Mouse (Mus musculus): Measurements from ENCODE around the gene Crybb3. TPM values are rescaled to one million over a fixed set of nuclear protein-coding genes. Genes with fewer than 3 reads are reported as not detected.
"Not testable (repeated sequence)": the region's sequence is repeated elsewhere in the genome, so short reads cannot be mapped to it uniquely, and the experiment has no call there.

Gene Crybb3
- polyA plus RNA-seq, 1 experiment from 2014 or later, result 0.39 TPM

GRCm38 (mm10) chr5:113109651-113110050, 28.3 kb upstream of the Crybb3 start:
- not testable (repeated sequence) for H3K9ac ChIP-seq (ENCODE audit: low read length); H3K4me3 ChIP-seq (ENCODE audit: low read depth, low read length); H3K36me3 ChIP-seq (ENCODE audit: control insufficient read depth, insufficient read depth, low read length); H3K4me1 ChIP-seq (ENCODE audit: control insufficient read depth, insufficient read depth, low read length); H3K27me3 ChIP-seq (ENCODE audit: control insufficient read depth, insufficient read depth, low read length); H3K4me2 ChIP-seq (ENCODE audit: low read depth, severe bottlenecking); ATAC-seq (ENCODE audit: insufficient number of reproducible peaks, low FRiP score, low TSS enrichment, low read depth); H3K27ac ChIP-seq (replicated peaks; ENCODE audit: low read depth, low read length); H3K9me3 ChIP-seq (ENCODE audit: control insufficient read depth, low read length); DNase-seq (ENCODE audit: low spot score)
- 86% methylated on average over 2 of the region's 2 CpGs for WGBS

GRCm38 (mm10) chr5:113108165-113108764, 26.9 kb upstream of the Crybb3 start:
- DNase-seq (ENCODE audit: low spot score) (no peak), ATAC-seq (ENCODE audit: insufficient number of reproducible peaks, low FRiP score, low TSS enrichment, low read depth) (no peak)
- H3K9me3 ChIP-seq (ENCODE audit: control insufficient read depth, low read length), result no peaks in the 10 kb centered on the region
- H3K27ac ChIP-seq (replicated peaks; ENCODE audit: low read depth, low read length), result no peak overlapping the region
- H3K4me2 ChIP-seq (ENCODE audit: low read depth, severe bottlenecking), result no peak overlapping the region
- peaks cover 5% of the 10 kb centered on the region; the same call in 1 of the 2 replicates for H3K4me1 ChIP-seq (ENCODE audit: control insufficient read depth, insufficient read depth, low read length)
- H3K27me3 ChIP-seq (ENCODE audit: control insufficient read depth, insufficient read depth, low read length), result no peaks in the 10 kb centered on the region
- WGBS, result 78% methylated on average over 11 of the region's 11 CpGs
- H3K9ac ChIP-seq (ENCODE audit: low read length), result no peak overlapping the region
- no peak overlapping the region for H3K4me3 ChIP-seq (ENCODE audit: low read depth, low read length)
- no peaks in the 10 kb centered on the region for H3K36me3 ChIP-seq (ENCODE audit: control insufficient read depth, insufficient read depth, low read length)

GRCm38 (mm10) chr5:113107709-113108108, 26.3 kb upstream of the Crybb3 start:
- Histone ChIP-seq H3K4me2 (ENCODE audit: low read depth, severe bottlenecking) (no peak overlapping the region), H3K36me3 (ENCODE audit: control insufficient read depth, insufficient read depth, low read length) (no peaks in the 10 kb centered on the region), H3K27me3 (ENCODE audit: control insufficient read depth, insufficient read depth, low read length) (no peaks in the 10 kb centered on the region), H3K4me1 (ENCODE audit: control insufficient read depth, insufficient read depth, low read length) (peaks cover 2% of the 10 kb centered on the region; the same call in 1 of the 2 replicates), H3K9ac (ENCODE audit: low read length) (no peak overlapping the region), H3K9me3 (ENCODE audit: control insufficient read depth, low read length) (no peaks in the 10 kb centered on the region), H3K27ac (replicated peaks; ENCODE audit: low read depth, low read length) (no peak overlapping the region), H3K4me3 (ENCODE audit: low read depth, low read length) (no peak overlapping the region)
- ATAC-seq (ENCODE audit: insufficient number of reproducible peaks, low FRiP score, low TSS enrichment, low read depth) (no peak), DNase-seq (ENCODE audit: low spot score) (no peak)
- WGBS, result 74% methylated on average over 3 of the region's 3 CpGs

- WGBS, result 65% methylated on average over 7 of the region's 7 CpGs
Measured at GRCm38 (mm10) chr5:113106594-113106993, 25.2 kb upstream of the Crybb3 start.

DNA sequence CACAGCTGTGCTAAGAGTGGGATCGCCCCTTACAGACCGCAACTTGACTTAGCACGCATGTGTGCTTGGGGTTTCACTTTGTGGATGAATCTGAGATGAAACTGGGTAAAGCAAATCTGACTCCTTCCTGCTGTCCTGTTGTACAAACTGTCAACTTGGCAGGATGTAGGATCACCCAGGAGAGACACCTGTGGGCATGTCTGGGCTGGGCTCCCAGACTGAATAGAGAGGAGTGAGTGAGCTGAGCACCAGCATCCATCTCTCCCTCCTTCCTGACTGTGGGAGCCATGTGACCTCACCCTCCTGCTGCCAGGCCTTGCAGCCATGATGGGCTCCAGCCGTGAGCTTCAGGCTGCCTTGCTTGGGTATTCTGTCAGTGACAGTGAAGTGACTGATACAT, 24.1 kb upstream of the Crybb3 start:
- no peaks in the 10 kb centered on the region for H3K36me3 ChIP-seq (ENCODE audit: control insufficient read depth, insufficient read depth, low read length)
- WGBS, result 91% methylated on average over 4 of the region's 4 CpGs
- H3K27ac ChIP-seq (replicated peaks; ENCODE audit: low read depth, low read length), result no peak overlapping the region
- DNase-seq (ENCODE audit: low spot score) (no peak), ATAC-seq (ENCODE audit: insufficient number of reproducible peaks, low FRiP score, low TSS enrichment, low read depth) (no peak)
- no peaks in the 10 kb centered on the region for H3K27me3 ChIP-seq (ENCODE audit: control insufficient read depth, insufficient read depth, low read length)
- no peaks in the 10 kb centered on the region for H3K4me1 ChIP-seq (ENCODE audit: control insufficient read depth, insufficient read depth, low read length)
- H3K4me2 ChIP-seq (ENCODE audit: low read depth, severe bottlenecking), result no peak overlapping the region
- H3K9ac ChIP-seq (ENCODE audit: low read length), result no peak overlapping the region
- H3K9me3 ChIP-seq (ENCODE audit: control insufficient read depth, low read length), result no peaks in the 10 kb centered on the region
- no peak overlapping the region for H3K4me3 ChIP-seq (ENCODE audit: low read depth, low read length)

More at GRCm38 (mm10) chr5:113106594-113106993, 25.2 kb upstream of the Crybb3 start:
- H3K27me3 ChIP-seq (ENCODE audit: control insufficient read depth, insufficient read depth, low read length), result no peaks in the 10 kb centered on the region
- DNase-seq (ENCODE audit: low spot score) (no peak), ATAC-seq (ENCODE audit: insufficient number of reproducible peaks, low FRiP score, low TSS enrichment, low read depth) (no peak)
- no peaks in the 10 kb centered on the region for H3K36me3 ChIP-seq (ENCODE audit: control insufficient read depth, insufficient read depth, low read length)
- no peaks in the 10 kb centered on the region for H3K9me3 ChIP-seq (ENCODE audit: control insufficient read depth, low read length)
- H3K9ac ChIP-seq (ENCODE audit: low read length), result no peak overlapping the region
- no peak overlapping the region for H3K27ac ChIP-seq (replicated peaks; ENCODE audit: low read depth, low read length)
- H3K4me3 ChIP-seq (ENCODE audit: low read depth, low read length), result no peak overlapping the region
- H3K4me1 ChIP-seq (ENCODE audit: control insufficient read depth, insufficient read depth, low read length), result no peaks in the 10 kb centered on the region; the same call in 1 of the 2 replicates
- H3K4me2 ChIP-seq (ENCODE audit: low read depth, severe bottlenecking), result no peak overlapping the region

- Histone ChIP-seq H3K36me3 (ENCODE audit: control insufficient read depth, insufficient read depth, low read length) (no peaks in the 10 kb centered on the region), H3K27ac (replicated peaks; ENCODE audit: low read depth, low read length) (no peak overlapping the region), H3K9me3 (ENCODE audit: control insufficient read depth, low read length) (no peaks in the 10 kb centered on the region), H3K27me3 (ENCODE audit: control insufficient read depth, insufficient read depth, low read length) (no peaks in the 10 kb centered on the region), H3K9ac (ENCODE audit: low read length) (no peak overlapping the region), H3K4me3 (ENCODE audit: low read depth, low read length) (no peak overlapping the region), H3K4me2 (ENCODE audit: low read depth, severe bottlenecking) (no peak overlapping the region), H3K4me1 (ENCODE audit: control insufficient read depth, insufficient read depth, low read length) (no peaks in the 10 kb centered on the region)
- no peak for DNase-seq (ENCODE audit: low spot score)
- WGBS, result 86% methylated on average over 9 of the region's 9 CpGs
- no peak for ATAC-seq (ENCODE audit: insufficient number of reproducible peaks, low FRiP score, low TSS enrichment, low read depth)
Measured at GRCm38 (mm10) chr5:113105035-113105434, 23.7 kb upstream of the Crybb3 start.

DNA sequence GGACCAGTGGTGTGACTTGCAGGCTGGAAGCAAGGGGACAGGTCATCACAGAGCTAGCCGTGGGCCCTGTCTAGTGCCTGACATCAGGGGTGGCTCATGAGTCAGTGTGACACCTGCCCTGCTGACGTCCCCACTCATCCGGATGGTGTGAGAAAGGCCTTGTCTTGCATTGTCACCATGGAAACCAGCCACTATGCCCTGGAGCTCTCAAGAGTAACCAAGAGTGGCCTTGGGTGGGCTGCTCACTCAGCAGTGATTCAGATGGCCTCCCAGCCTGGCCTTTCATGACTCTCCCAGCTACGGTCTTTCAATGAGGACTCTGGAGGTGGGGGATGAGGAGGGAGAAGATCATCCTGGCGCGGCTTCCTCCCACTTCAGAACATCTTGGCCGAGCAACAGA, 21.1 kb upstream of the Crybb3 start:
- DNase-seq (ENCODE audit: low spot score) (no peak), ATAC-seq (ENCODE audit: insufficient number of reproducible peaks, low FRiP score, low TSS enrichment, low read depth) (no peak)
- Histone ChIP-seq H3K27ac (replicated peaks; ENCODE audit: low read depth, low read length) (no peak overlapping the region), H3K4me1 (ENCODE audit: control insufficient read depth, insufficient read depth, low read length) (no peaks in the 10 kb centered on the region), H3K9me3 (ENCODE audit: control insufficient read depth, low read length) (no peaks in the 10 kb centered on the region), H3K4me3 (ENCODE audit: low read depth, low read length) (no peak overlapping the region), H3K9ac (ENCODE audit: low read length) (no peak overlapping the region), H3K4me2 (ENCODE audit: low read depth, severe bottlenecking) (no peak overlapping the region), H3K36me3 (ENCODE audit: control insufficient read depth, insufficient read depth, low read length) (no peaks in the 10 kb centered on the region), H3K27me3 (ENCODE audit: control insufficient read depth, insufficient read depth, low read length) (no peaks in the 10 kb centered on the region)
- 80% methylated on average over 7 of the region's 7 CpGs for WGBS

DNA sequence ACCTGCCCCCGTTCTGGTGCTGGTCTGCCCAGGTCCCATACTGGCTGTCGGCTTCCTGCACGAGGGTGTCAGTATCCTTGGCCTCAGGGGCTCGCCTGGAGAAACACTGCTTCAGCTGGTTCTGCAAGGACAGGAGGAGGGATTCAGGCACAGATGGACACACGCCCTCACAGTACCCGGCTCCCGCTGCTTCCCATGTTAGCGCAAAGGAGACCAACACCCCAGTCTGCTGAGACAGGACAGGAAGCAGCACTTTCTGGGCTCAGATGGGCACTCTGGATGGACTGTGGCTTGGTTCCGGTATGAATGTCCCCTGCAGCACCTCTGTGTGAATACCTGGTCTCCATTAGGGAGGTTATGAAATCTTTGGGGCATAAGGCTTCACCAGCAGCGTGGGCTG, 20.1 kb upstream of the Crybb3 start:
- H3K27ac ChIP-seq (replicated peaks; ENCODE audit: low read depth, low read length), result no peak overlapping the region
- no peak for ATAC-seq (ENCODE audit: insufficient number of reproducible peaks, low FRiP score, low TSS enrichment, low read depth)
- H3K9me3 ChIP-seq (ENCODE audit: control insufficient read depth, low read length), result no peaks in the 10 kb centered on the region
- H3K4me3 ChIP-seq (ENCODE audit: low read depth, low read length), result no peak overlapping the region
- H3K4me2 ChIP-seq (ENCODE audit: low read depth, severe bottlenecking), result no peak overlapping the region
- DNase-seq (ENCODE audit: low spot score), result no peak
- H3K27me3 ChIP-seq (ENCODE audit: control insufficient read depth, insufficient read depth, low read length), result no peaks in the 10 kb centered on the region
- H3K4me1 ChIP-seq (ENCODE audit: control insufficient read depth, insufficient read depth, low read length), result no peaks in the 10 kb centered on the region
- no peak overlapping the region for H3K9ac ChIP-seq (ENCODE audit: low read length)
- H3K36me3 ChIP-seq (ENCODE audit: control insufficient read depth, insufficient read depth, low read length), result no peaks in the 10 kb centered on the region
- WGBS, result 84% methylated on average over 10 of the region's 10 CpGs

DNA sequence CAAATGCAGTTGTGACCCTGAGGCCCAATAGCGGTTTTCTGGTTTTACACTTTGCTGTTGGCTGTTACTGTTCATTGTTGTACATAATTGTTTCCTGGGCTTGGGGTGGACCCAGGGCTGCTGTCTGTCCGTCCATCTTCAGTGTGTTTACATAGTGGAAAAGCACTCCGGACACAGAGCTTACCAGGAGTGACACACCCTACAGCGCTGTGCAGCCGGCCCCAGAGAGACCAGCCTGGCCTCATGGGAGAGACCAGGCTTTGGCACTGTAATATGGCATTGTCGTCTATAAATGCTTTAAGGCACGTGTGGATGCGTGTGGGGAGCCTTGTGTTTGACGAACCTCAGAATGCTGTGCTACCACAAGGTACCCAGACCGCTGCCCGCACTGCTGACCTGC, 19.0 kb upstream of the Crybb3 start:
- Histone ChIP-seq H3K27ac (replicated peaks; ENCODE audit: low read depth, low read length) (no peak overlapping the region), H3K4me3 (ENCODE audit: low read depth, low read length) (no peak overlapping the region), H3K9me3 (ENCODE audit: control insufficient read depth, low read length) (no peaks in the 10 kb centered on the region), H3K4me1 (ENCODE audit: control insufficient read depth, insufficient read depth, low read length) (no peaks in the 10 kb centered on the region), H3K9ac (ENCODE audit: low read length) (no peak overlapping the region), H3K4me2 (ENCODE audit: low read depth, severe bottlenecking) (no peak overlapping the region), H3K27me3 (ENCODE audit: control insufficient read depth, insufficient read depth, low read length) (no peaks in the 10 kb centered on the region), H3K36me3 (ENCODE audit: control insufficient read depth, insufficient read depth, low read length) (no peaks in the 10 kb centered on the region)
- no peak for ATAC-seq (ENCODE audit: insufficient number of reproducible peaks, low FRiP score, low TSS enrichment, low read depth)
- WGBS, result 84% methylated on average over 11 of the region's 11 CpGs
- no peak for DNase-seq (ENCODE audit: low spot score)

Data from limb, embryonic 11.5 days (tissue).